Mouse (Mus musculus): ENCODE results near the gene Klk1b4.
"Not testable (repeated sequence)": the region's sequence is repeated elsewhere in the genome, so short reads cannot be mapped to it uniquely, and the experiment has no call there.

Klk1b4 gene

GRCm38 (mm10) chr7:44207135-44207534, at the start of gene Klk1b4:
TSS of gene Klk1b4 (plus strand) at chr7:44207435.
- DNase-seq (ENCODE audit: extremely low spot score), result not testable (repeated sequence)

GRCm38 (mm10) chr7:44179299-44180045, 27.8 kb upstream of the Klk1b4 start:
- no peak for DNase-seq (ENCODE audit: extremely low spot score)

- not testable (repeated sequence) for DNase-seq (ENCODE audit: extremely low spot score)
Observed at GRCm38 (mm10) chr7:44186516-44186915, 20.7 kb upstream of the Klk1b4 start.

DNA sequence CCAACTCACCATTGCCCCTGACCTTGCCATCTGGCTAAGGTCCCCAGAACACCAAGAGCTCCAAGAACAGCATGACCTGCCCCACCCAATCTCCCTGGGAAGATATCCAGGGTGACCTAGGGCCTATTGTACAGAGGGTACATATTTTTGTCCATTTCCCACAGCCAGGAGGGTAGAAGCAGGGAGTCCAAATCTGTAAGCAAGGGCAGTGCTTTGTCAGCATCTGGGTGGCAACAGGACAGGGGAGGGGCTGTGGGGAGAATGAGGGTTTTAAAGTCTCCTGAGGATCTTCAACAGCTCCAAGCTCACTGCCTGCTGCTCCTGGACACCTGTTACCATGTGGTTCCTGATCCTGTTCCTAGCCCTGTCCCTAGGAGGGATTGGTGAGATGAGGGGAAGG, 19.3 kb upstream of the Klk1b4 start, which contains the start of gene Klk1b24:
TSS of gene Klk1b24 (plus strand) at position 301 of the 400 bp plus-strand sequence.
- not testable (repeated sequence) for DNase-seq (ENCODE audit: extremely low spot score)

- not testable (repeated sequence) for DNase-seq (ENCODE audit: extremely low spot score)
Observed at GRCm38 (mm10) chr7:44193466-44193865, 13.8 kb upstream of the Klk1b4 start.

- no peak for DNase-seq (ENCODE audit: extremely low spot score)
Observed at GRCm38 (mm10) chr7:44197891-44198290, 9.3 kb upstream of the Klk1b4 start, which contains the start of gene Klk1b3. TSS of gene Klk1b3 (plus strand) at chr7:44198191.

GRCm38 (mm10) chr7:44208307-44208706, 1.1 kb downstream of the Klk1b4 start:
- no peak for DNase-seq (ENCODE audit: extremely low spot score)

DNA sequence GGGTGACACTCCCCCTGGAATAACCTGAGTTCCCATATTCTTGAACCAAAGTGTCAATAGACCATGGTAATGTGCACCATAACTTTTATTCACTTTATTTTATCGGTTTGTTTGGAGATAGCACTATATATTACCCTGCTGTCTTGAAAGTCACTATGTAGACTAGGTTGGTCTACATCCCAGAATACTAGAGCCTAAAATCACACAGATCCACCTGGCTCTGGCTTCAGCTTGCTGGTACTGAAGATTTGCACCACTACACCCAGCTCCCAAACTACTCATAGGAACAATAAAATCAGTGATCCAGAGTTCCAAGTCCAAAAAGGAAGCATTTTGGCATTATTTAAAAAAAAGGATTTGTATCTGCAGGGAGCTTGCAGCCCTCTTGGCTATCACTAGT, 8.4 kb downstream of the Klk1b4 start, which contains the start of gene Klk1b5:
TSS of gene Klk1b5 (plus strand) at position 301 of the 400 bp plus-strand sequence.
- no peak for DNase-seq (ENCODE audit: extremely low spot score)

DNA sequence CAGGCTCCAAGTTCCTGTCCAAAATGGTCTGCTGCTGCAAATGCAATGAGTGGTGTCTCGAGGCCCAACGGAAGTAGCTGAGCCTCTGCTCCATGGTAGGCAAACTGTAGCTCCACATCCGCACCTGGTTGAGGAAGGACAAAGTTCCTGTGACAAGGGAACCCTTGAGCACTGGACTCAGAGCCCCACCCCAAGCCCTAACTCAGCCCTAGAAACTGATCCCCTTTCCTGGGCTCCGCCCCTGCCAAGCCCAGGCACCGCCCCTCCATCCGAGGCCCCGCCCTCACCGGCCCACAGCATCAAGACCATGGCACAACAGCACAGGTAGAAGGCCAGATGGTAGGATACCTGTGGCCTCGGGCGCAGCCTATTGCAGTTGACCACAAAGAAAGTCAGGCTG, 14.4 kb downstream of the Klk1b4 start:
- DNase-seq (ENCODE audit: extremely low spot score), result not testable (repeated sequence)

DNA sequence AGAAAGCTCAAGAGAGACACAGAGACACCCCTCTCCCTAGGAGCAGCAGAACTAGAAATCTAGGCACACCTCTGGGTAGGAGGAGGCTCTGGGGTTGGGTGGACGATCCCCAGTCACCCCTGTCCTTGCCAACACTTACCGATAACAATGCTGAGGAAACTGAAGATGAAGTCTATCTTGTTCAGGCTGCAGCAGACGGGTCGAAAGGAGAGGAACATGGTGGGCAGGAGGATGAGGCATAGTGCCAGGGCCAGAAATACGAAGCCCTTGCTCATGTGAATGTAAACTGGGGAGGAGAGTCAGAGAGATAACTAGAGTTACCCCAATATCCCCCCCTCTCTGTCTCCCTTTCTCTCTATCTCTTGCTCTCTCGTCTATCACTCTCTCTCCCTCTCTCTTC, 15.1 kb downstream of the Klk1b4 start:
- DNase-seq (ENCODE audit: extremely low spot score), result not testable (repeated sequence)

DNA sequence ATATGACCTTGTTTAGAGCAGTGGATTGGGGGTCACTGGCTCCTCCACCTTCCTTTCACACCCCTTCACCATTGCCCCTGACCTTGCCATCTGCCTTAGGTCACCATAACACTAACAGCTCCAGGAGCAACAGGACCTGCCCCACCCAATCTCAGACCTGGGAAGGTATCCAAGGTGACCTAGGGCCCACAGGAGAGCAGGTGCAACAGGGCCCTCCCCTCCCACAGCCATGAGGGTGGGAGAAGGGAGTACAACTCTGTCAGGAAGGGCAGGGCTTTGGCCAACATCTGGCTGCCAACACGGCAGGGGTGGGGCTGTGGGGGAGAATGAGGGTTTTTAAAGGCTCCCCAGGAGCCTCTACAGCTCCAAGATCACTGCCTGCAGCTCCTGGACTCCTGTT, 17.8 kb downstream of the Klk1b4 start, which contains the start of gene Klk1:
TSS of gene Klk1 (plus strand) at position 285 of the 400 bp plus-strand sequence.
- DNase-seq (ENCODE audit: extremely low spot score), result no peak

GRCm38 (mm10) chr7:44235909-44236308, 28.7 kb downstream of the Klk1b4 start, which contains the start of gene Gm36864:
TSS of gene Gm36864 (plus strand) at chr7:44236177.
- DNase-seq (ENCODE audit: extremely low spot score), result no peak

DNA sequence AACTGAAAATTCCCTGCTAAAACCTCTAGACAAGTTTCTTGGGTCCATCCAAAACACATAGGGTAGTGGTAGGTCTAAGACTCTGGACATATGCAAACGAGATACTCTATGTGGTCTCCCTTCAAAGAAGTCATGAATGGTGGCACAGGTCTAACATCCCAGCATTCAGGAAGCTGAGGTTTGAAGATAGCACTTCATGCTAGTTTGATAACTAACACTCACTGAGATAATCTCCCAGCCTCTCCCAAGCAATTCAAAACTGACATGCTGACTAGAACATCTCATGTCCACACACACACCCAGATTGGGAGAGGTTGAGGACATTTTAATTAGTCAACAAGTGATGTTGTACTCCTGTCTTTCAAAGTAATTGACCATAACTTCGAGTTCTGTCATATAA, 32.7 kb downstream of the Klk1b4 start:
- no peak for DNase-seq (ENCODE audit: extremely low spot score)

GRCm38 (mm10) chr7:44240712-44241111, 33.5 kb downstream of the Klk1b4 start:
- DNase-seq (ENCODE audit: extremely low spot score), result no peak

- no peak for DNase-seq (ENCODE audit: extremely low spot score)
Observed at GRCm38 (mm10) chr7:44241163-44241562, 33.9 kb downstream of the Klk1b4 start.

DNA sequence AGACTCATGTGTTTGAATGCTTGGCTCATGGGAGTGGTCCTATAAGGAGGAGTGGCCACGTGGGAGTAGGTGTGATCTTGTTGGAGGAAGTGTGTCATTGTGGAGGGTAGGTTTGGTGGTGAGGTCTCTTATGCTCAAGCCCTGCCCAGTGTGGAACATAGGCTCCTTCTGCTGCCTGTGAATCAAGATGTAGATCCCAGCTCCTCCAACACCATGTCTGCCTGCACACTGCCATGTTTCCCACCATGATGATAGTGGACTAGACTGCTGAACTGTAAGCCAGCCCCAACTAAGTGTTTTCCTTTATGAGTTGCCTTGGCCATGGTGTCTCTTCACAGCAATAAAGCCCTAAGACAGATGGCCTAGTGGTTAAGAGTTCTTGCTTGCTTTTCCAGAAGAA, 36.8 kb downstream of the Klk1b4 start:
- no peak for DNase-seq (ENCODE audit: extremely low spot score)

DNA sequence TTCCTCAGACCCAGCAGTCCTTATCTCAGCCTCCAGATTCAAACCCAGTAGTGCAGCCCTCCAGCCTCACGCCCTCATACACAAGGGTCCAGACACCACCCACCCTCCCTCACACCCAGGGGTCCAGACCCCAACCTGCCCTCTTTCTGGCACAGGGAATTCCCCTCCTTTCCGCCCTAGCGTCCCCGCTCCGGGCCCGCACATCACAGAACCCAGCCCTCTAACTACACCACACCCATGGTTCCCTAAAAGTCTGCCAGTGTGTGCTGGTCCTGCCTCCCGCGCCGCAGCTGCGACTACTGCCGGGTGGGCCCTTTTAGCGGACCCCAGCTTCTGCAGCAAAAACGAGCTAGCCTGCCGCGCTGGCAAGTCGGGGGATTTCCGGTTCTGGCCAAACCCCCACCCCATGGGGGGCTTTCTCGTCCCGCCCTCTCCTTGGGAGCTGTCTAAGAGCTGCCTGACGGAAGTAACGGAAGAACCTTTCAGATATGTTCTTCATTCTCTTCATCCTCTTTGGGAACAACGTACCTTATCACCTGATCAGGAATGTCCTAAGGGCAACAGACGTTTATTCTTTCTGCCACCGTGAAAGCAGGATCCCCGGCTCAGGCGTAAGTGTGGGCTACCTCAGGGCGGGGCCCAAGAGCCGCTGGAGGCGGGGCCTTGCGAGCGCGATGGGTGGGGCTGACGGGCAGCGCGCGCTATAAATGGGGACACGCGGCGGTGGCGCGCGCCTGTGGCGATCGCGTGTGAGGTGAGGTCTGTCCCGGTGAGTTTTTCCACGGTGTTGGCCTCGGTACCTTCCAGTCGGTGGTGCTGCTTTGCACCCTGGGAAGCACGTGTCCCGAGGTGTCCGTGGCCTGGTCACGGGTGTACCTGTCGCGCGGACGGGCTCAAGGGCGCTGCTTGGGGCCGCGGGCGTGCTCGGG, 39.1 kb downstream of the Klk1b4 start, which contains the start of the genes 1700028J19Rik and 2410002F23Rik:
TSS of gene 1700028J19Rik (minus strand) at position 641 of the 929 bp plus-strand sequence.
TSS of gene 2410002F23Rik (plus strand) at position 668 of the 929 bp plus-strand sequence.
- DNase-seq (ENCODE audit: extremely low spot score), result peak; percentile 93

GRCm38 (mm10) chr7:44246984-44247470, 39.8 kb downstream of the Klk1b4 start:
- DNase-seq (ENCODE audit: extremely low spot score), result peak; percentile 75

DNA sequence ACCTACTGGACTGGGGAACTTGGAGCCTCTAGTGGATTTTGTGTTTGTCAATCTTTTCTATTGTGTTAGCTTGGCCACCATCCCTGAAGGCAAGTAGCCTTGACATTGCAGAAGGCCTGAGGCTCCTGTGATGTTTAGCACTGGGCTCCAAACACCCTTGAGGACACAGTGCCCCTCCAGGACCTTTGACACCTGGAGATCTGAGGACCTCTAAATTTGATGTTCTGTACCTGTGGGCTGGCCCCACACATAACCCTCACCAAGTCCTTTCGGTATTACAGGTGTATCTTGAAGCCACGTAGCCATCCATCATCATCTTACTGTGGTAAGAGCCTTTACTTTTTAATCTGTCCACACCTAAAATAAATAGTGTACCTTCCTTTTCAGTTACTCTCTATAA, 40.7 kb downstream of the Klk1b4 start:
- no peak for DNase-seq (ENCODE audit: extremely low spot score)

DNA sequence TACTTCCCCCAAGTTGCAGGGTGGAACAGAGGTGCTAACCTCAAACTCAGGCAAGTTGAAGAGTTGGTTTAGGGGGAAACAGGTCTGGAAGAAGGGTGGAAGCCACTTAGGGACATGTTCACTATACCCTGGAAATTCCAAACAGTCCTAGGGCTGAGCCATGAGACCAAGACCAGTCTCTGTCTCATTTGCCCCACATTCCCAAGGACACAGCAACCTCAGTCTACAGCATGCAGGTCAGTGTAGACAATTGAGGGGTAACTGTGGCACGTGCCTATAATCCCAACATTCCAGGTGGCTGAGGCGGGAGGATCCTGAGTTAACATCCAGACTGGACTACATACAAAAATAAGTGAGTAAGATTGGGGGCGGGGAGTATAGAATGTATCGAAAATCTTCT, 42.0 kb downstream of the Klk1b4 start:
- DNase-seq (ENCODE audit: extremely low spot score), result no peak

DNA sequence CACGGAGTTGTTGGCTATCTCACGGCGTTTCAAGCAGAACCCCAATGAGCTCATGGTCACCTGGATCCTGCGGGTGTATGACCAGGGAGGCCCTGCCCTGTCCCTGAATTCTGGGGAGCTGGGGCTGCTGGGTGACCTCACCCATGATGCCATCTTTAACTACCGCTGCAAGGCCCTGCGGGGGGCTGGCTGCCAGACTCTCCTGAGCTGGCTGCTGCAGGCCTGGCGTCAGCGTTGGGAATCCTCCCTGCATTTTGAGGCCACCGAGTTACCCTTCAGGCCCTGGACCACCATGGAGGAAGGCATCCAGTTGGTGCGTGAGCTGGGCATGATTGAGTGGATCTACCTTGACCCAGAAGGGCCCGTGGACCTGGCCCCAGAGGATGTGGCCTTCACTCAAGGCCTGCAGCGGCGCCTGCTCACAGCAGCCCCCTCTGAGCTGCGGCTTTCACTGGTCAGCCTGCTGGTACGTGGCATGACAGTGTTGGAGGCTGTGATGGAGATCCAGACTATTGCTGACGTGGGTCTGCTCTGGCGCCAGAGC, 43.6 kb downstream of the Klk1b4 start:
- not testable (repeated sequence) for DNase-seq (ENCODE audit: extremely low spot score)
